9 mouse cellular contexts compared by ENCODE assay signal in genomic region chrX:152336123-152336522, GRCm38 (mm10). TPM values are rescaled to one million over a fixed set of nuclear protein-coding genes. Genes with fewer than 3 reads are reported as not detected.
DNase-seq lines count a peak whose midpoint lies in the region; ATAC-seq and TF ChIP-seq lines count a peak whose summit lies in the region.
"Not testable (repeated sequence)": the region's sequence is repeated elsewhere in the genome, so short reads cannot be mapped to it uniquely, and the experiment has no call there.
"Had no signal": no experiment of that assay in that cellular context is flagged by ENCODE, and none has a peak within 500 bp of the region (broad histone marks: within the 10 kb centered on the region; RNA-seq: fewer than 3 reads in every experiment).

No protein-coding gene starts in this region.

- H3K4me1 ChIP-seq in embryonic facial prominence, embryonic 12.5 days; heart, embryonic 16.5 days (ENCODE audit: control insufficient read depth, insufficient read depth, low read length); intestine, embryonic 15.5 days (replicated peaks); limb, embryonic 11.5 days (ENCODE audit: control insufficient read depth, insufficient read depth, low read length); liver, postnatal 0 days (ENCODE audit: insufficient read depth); stomach, embryonic 14.5 days (ENCODE audit: control insufficient read depth, insufficient read depth, low read length): not testable (repeated sequence)
- H3K4me1 ChIP-seq in forebrain, embryonic 16.5 days (replicated peaks; ENCODE audit: control insufficient read depth, insufficient read depth, low read length): peaks cover 16% of the 10 kb centered on the region
- H3K4me1 ChIP-seq in midbrain, embryonic 14.5 days (ENCODE audit: control insufficient read depth, insufficient read depth, low read length): peaks cover 15% of the 10 kb centered on the region; the same call in 1 of the 2 replicates

- not testable (repeated sequence) for H3K9me3 ChIP-seq in embryonic facial prominence, embryonic 12.5 days; forebrain, embryonic 16.5 days (ENCODE audit: control insufficient read depth, low read length); heart, embryonic 16.5 days (replicated peaks; ENCODE audit: control insufficient read depth, low read length); intestine, embryonic 15.5 days; limb, embryonic 11.5 days (ENCODE audit: control insufficient read depth, low read length); liver, postnatal 0 days (ENCODE audit: low read length); midbrain, embryonic 14.5 days (ENCODE audit: control insufficient read depth, low read length); stomach, embryonic 14.5 days (ENCODE audit: control insufficient read depth, low read depth, low read length)

- 58% methylated on average over 4 of the region's 4 CpGs for WGBS in embryonic facial prominence, embryonic 12.5 days
- WGBS in forebrain, embryonic 16.5 days: 32% methylated on average over 4 of the region's 4 CpGs
- 39% methylated on average over 4 of the region's 4 CpGs for WGBS in heart, embryonic 16.5 days
- WGBS in intestine, embryonic 15.5 days: 49% methylated on average over 4 of the region's 4 CpGs
- WGBS in limb, embryonic 11.5 days: 54% methylated on average over 4 of the region's 4 CpGs
- WGBS in liver, postnatal 0 days (ENCODE audit: insufficient replicate concordance): 41% methylated on average over 4 of the region's 4 CpGs
- 55% methylated on average over 4 of the region's 4 CpGs for WGBS in midbrain, embryonic 14.5 days
- 62% methylated on average over 4 of the region's 4 CpGs for WGBS in stomach, embryonic 14.5 days

- not testable (repeated sequence) for TF ChIP-seq CTCF in liver, postnatal 0 days (IDR thresholded peaks at IDR 0.05; ENCODE audit: low read depth)

- ATAC-seq in embryonic facial prominence, embryonic 12.5 days (ENCODE audit: insufficient number of reproducible peaks, insufficient read depth, low FRiP score, low TSS enrichment): 0 out of 2 replicates have a peak, but pooled peaks have one; percentile 13
- ATAC-seq in forebrain, embryonic 16.5 days: peak; percentile 30
- not testable (repeated sequence) for ATAC-seq in heart, embryonic 16.5 days (replicated peaks; ENCODE audit: extremely low read depth, insufficient read depth, low FRiP score); intestine, embryonic 15.5 days; stomach, embryonic 14.5 days (ENCODE audit: insufficient number of reproducible peaks, insufficient read depth, low FRiP score, low read depth)
- ATAC-seq in limb, embryonic 11.5 days (ENCODE audit: insufficient number of reproducible peaks, low FRiP score, low TSS enrichment, low read depth): peak; percentile 23; the same call in 1 of the 2 replicates
- ATAC-seq in liver, postnatal 0 days: peak; percentile 6; the same call in 1 of the 2 replicates
- peak; percentile 54 for ATAC-seq in midbrain, embryonic 14.5 days (ENCODE audit: low FRiP score, low TSS enrichment)

- H3K36me3 ChIP-seq in embryonic facial prominence, embryonic 12.5 days: peaks cover 16% of the 10 kb centered on the region
- not testable (repeated sequence) for H3K36me3 ChIP-seq in forebrain, embryonic 16.5 days (ENCODE audit: control insufficient read depth, insufficient read depth); heart, embryonic 16.5 days (ENCODE audit: control insufficient read depth, insufficient read depth); intestine, embryonic 15.5 days; limb, embryonic 11.5 days (ENCODE audit: control insufficient read depth, insufficient read depth, low read length); liver, postnatal 0 days (replicated peaks; ENCODE audit: insufficient read depth, low read length); stomach, embryonic 14.5 days (ENCODE audit: control insufficient read depth, insufficient read depth, low read length)
- H3K36me3 ChIP-seq in midbrain, embryonic 14.5 days (ENCODE audit: control insufficient read depth, insufficient read depth, low read length): peaks cover 20% of the 10 kb centered on the region

- DNase-seq in limb, embryonic 11.5 days (ENCODE audit: low spot score); liver, postnatal 0 days; midbrain, embryonic 14.5 days: not testable (repeated sequence)

- peaks cover 15% of the 10 kb centered on the region; the same call in 1 of the 2 replicates for H3K27me3 ChIP-seq in embryonic facial prominence, embryonic 12.5 days
- peaks cover 12% of the 10 kb centered on the region for H3K27me3 ChIP-seq in forebrain, embryonic 16.5 days (replicated peaks; ENCODE audit: control insufficient read depth, insufficient read depth, low read length)
- H3K27me3 ChIP-seq in heart, embryonic 16.5 days (ENCODE audit: control insufficient read depth, insufficient read depth, low read length); intestine, embryonic 15.5 days (replicated peaks); limb, embryonic 11.5 days (ENCODE audit: control insufficient read depth, insufficient read depth, low read length); liver, postnatal 0 days (ENCODE audit: insufficient read depth, low read length); midbrain, embryonic 14.5 days (ENCODE audit: control insufficient read depth, insufficient read depth, low read length); stomach, embryonic 14.5 days (ENCODE audit: control insufficient read depth, insufficient read depth, low read length): not testable (repeated sequence)

- H3K27ac ChIP-seq in embryonic facial prominence, embryonic 12.5 days: 0 out of 2 replicates have a peak overlapping the region, but pooled peaks have one; percentile 17
- peak overlapping the region; percentile 95 for H3K27ac ChIP-seq in forebrain, embryonic 16.5 days (ENCODE audit: low read length)
- H3K27ac ChIP-seq in heart, embryonic 16.5 days (ENCODE audit: low read length): peak overlapping the region; percentile 78; the same call in 1 of the 2 replicates
- not testable (repeated sequence) for H3K27ac ChIP-seq in intestine, embryonic 15.5 days; limb, embryonic 11.5 days (replicated peaks; ENCODE audit: low read depth, low read length); liver, postnatal 0 days (ENCODE audit: low read depth); stomach, embryonic 14.5 days (ENCODE audit: low read length)
- peak overlapping the region; percentile 96 for H3K27ac ChIP-seq in midbrain, embryonic 14.5 days (replicated peaks; ENCODE audit: low read depth, low read length)

- not testable (repeated sequence) for TF ChIP-seq EP300 in liver, postnatal 0 days (IDR thresholded peaks at IDR 0.05; ENCODE audit: low read depth)

- not testable (repeated sequence) for H3K4me3 ChIP-seq in embryonic facial prominence, embryonic 12.5 days; forebrain, embryonic 16.5 days (replicated peaks; ENCODE audit: low read length); limb, embryonic 11.5 days (ENCODE audit: low read depth, low read length); midbrain, embryonic 14.5 days (replicated peaks; ENCODE audit: low read depth, low read length); stomach, embryonic 14.5 days (ENCODE audit: low read depth, low read length)
- peak overlapping the region; percentile 40 for H3K4me3 ChIP-seq in heart, embryonic 16.5 days (ENCODE audit: low read length)
- H3K4me3 ChIP-seq in intestine, embryonic 15.5 days (replicated peaks): peak overlapping the region; percentile 27
- peak overlapping the region; percentile 32 for H3K4me3 ChIP-seq in liver, postnatal 0 days (ENCODE audit: low read depth, low read length)

- peak overlapping the region; percentile 43; the same call in 1 of the 2 replicates for H3K4me2 ChIP-seq in embryonic facial prominence, embryonic 12.5 days (replicated peaks)
- peak overlapping the region; percentile 19; the same call in 1 of the 2 replicates for H3K4me2 ChIP-seq in forebrain, embryonic 16.5 days (ENCODE audit: low read length)
- peak overlapping the region; percentile 53 for H3K4me2 ChIP-seq in heart, embryonic 16.5 days (ENCODE audit: low read depth, low read length)
- H3K4me2 ChIP-seq in intestine, embryonic 15.5 days (replicated peaks): peak overlapping the region; percentile 58
- H3K4me2 ChIP-seq in limb, embryonic 11.5 days (ENCODE audit: low read depth, severe bottlenecking): not testable (repeated sequence)
- H3K4me2 ChIP-seq in liver, postnatal 0 days (ENCODE audit: low read depth, low read length): peak overlapping the region; percentile 62
- H3K4me2 ChIP-seq in midbrain, embryonic 14.5 days (ENCODE audit: low read length): peak overlapping the region; percentile 35
- H3K4me2 ChIP-seq in stomach, embryonic 14.5 days (replicated peaks; ENCODE audit: low read depth, low read length): 0 out of 2 replicates have a peak overlapping the region, but pooled peaks have one; percentile 5

- not testable (repeated sequence) for H3K9ac ChIP-seq in embryonic facial prominence, embryonic 12.5 days; forebrain, embryonic 16.5 days (replicated peaks; ENCODE audit: low read depth, low read length); heart, embryonic 16.5 days (ENCODE audit: low read length); intestine, embryonic 15.5 days; limb, embryonic 11.5 days (ENCODE audit: low read length); liver, postnatal 0 days (replicated peaks); midbrain, embryonic 14.5 days (replicated peaks; ENCODE audit: low read length); stomach, embryonic 14.5 days (replicated peaks; ENCODE audit: low read depth, low read length)

RNA-seq across cellular contexts. Expression of gene Tspyl2, which starts 6.1 kb away (rescaled TPM):
- 42.4 and 46.0 TPM in 2 replicates for polyA plus RNA-seq in embryonic facial prominence, embryonic 12.5 days (2016; fragmentation: Nextera tagmentation; extraction: Ambion mirVana)
- 49.2 and 60.6 TPM in 2 replicates for polyA plus RNA-seq in forebrain, embryonic 16.5 days (2015; fragmentation: Nextera tagmentation; extraction: Ambion mirVana)
- polyA plus RNA-seq in heart, embryonic 16.5 days (2015; fragmentation: Nextera tagmentation; extraction: Ambion mirVana): 17.7 and 17.8 TPM in 2 replicates
- 23.4 and 24.2 TPM in 2 replicates for polyA plus RNA-seq in intestine, embryonic 15.5 days (2015; fragmentation: Nextera tagmentation; extraction: Ambion mirVana)
- 28.5 and 30.3 TPM in 2 replicates for polyA plus RNA-seq in limb, embryonic 11.5 days (2014; fragmentation: Nextera tagmentation; extraction: Ambion mirVana)
- 3.4 and 3.9 TPM in 2 replicates for polyA plus RNA-seq in liver, postnatal 0 days (2015; fragmentation: Nextera tagmentation; extraction: Ambion mirVana)
- 41.0 and 51.2 TPM in 2 replicates for polyA plus RNA-seq in midbrain, embryonic 14.5 days (2014; fragmentation: Nextera tagmentation; extraction: Ambion mirVana)
- polyA plus RNA-seq in stomach, embryonic 14.5 days (2014; fragmentation: Nextera tagmentation; extraction: Ambion mirVana): 25.1 and 25.6 TPM in 2 replicates

RNA-seq across cellular contexts. Expression of gene Kantr, which starts 8.8 kb away (rescaled TPM):
- polyA plus RNA-seq in embryonic facial prominence, embryonic 12.5 days (2016; fragmentation: Nextera tagmentation; extraction: Ambion mirVana): 21.1 and 25.3 TPM in 2 replicates
- polyA plus RNA-seq in forebrain, embryonic 16.5 days (2015; fragmentation: Nextera tagmentation; extraction: Ambion mirVana): 27.3 and 35.1 TPM in 2 replicates
- 5.7 and 7.5 TPM in 2 replicates for polyA plus RNA-seq in heart, embryonic 16.5 days (2015; fragmentation: Nextera tagmentation; extraction: Ambion mirVana)
- 12.9 and 14.4 TPM in 2 replicates for polyA plus RNA-seq in intestine, embryonic 15.5 days (2015; fragmentation: Nextera tagmentation; extraction: Ambion mirVana)
- 18.5 and 19.2 TPM in 2 replicates for polyA plus RNA-seq in limb, embryonic 11.5 days (2014; fragmentation: Nextera tagmentation; extraction: Ambion mirVana)
- 2.4 TPM in 2 replicates for polyA plus RNA-seq in liver, postnatal 0 days (2015; fragmentation: Nextera tagmentation; extraction: Ambion mirVana)
- 36.9 TPM in 2 replicates for polyA plus RNA-seq in midbrain, embryonic 14.5 days (2014; fragmentation: Nextera tagmentation; extraction: Ambion mirVana)
- 23.9 and 25.9 TPM in 2 replicates for polyA plus RNA-seq in stomach, embryonic 14.5 days (2014; fragmentation: Nextera tagmentation; extraction: Ambion mirVana)

RNA-seq across cellular contexts. Expression of gene Gpr173, which starts 32.4 kb away (rescaled TPM):
- polyA plus RNA-seq in embryonic facial prominence, embryonic 12.5 days (2016; fragmentation: Nextera tagmentation; extraction: Ambion mirVana): 5.3 and 5.9 TPM in 2 replicates
- polyA plus RNA-seq in forebrain, embryonic 16.5 days (2015; fragmentation: Nextera tagmentation; extraction: Ambion mirVana): 10.1 and 11.1 TPM in 2 replicates
- polyA plus RNA-seq in heart, embryonic 16.5 days (2015; fragmentation: Nextera tagmentation; extraction: Ambion mirVana): 1.5 and 2.3 TPM in 2 replicates
- polyA plus RNA-seq in intestine, embryonic 15.5 days (2015; fragmentation: Nextera tagmentation; extraction: Ambion mirVana): 2.1 TPM in 2 replicates
- 4.6 and 5.2 TPM in 2 replicates for polyA plus RNA-seq in limb, embryonic 11.5 days (2014; fragmentation: Nextera tagmentation; extraction: Ambion mirVana)
- 0.15 TPM in 1 of 2 replicates, not detected in the other for polyA plus RNA-seq in liver, postnatal 0 days (2015; fragmentation: Nextera tagmentation; extraction: Ambion mirVana)
- polyA plus RNA-seq in midbrain, embryonic 14.5 days (2014; fragmentation: Nextera tagmentation; extraction: Ambion mirVana): 6.8 and 10.0 TPM in 2 replicates
- 4.4 and 5.6 TPM in 2 replicates for polyA plus RNA-seq in stomach, embryonic 14.5 days (2014; fragmentation: Nextera tagmentation; extraction: Ambion mirVana)
- polyA plus RNA-seq: CD4-positive, CD25-positive, alpha-beta regulatory T cell, adult 4 months had no signal
